Mouse (Mus musculus): ENCODE data around the gene Il9. TPM values are rescaled to one million over a fixed set of nuclear protein-coding genes. Genes with fewer than 3 reads are reported as not detected.

Gene Il9
- polyA plus RNA-seq, 1 experiment from 2014 or later: not detected

DNA sequence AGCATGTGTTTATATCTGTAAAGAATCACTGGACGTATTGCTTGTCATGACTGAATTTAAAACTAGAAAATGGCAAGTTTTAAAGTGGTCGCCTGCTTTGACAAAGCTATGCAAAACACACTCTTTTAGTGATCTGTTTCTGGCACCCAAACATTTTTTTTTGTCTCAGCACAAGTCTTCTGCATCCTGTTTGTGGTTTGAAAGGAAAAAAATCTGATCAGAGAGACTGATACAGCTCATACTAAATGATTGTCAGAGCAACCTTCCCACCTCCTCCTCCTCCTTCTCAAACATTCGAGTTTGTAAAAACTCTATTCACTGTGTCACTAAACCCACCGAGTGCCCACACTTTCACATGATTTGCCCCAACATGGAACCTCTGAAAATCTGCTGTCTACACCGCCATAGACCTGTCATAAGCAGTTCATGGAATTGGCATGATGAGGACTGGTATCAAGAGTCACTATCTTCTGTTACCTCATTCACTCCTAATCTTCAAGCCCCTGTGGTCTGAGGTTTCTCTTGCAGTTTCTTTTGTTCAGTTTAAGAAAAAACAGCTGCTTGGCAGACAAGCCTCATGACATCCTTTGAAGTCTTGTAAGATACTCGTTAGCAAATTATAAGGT lies 24.9 kb upstream of the Il9 start:
- no peaks in the 10 kb centered on the region for H3K4me1 ChIP-seq
- no peak overlapping the region for H3K4me2 ChIP-seq (replicated peaks)
- ATAC-seq (ENCODE audit: low FRiP score, low read depth): no peak
- H3K27me3 ChIP-seq: no peaks in the 10 kb centered on the region
- no peak overlapping the region for H3K9ac ChIP-seq (replicated peaks)
- H3K36me3 ChIP-seq: no peaks in the 10 kb centered on the region
- 0 out of 2 replicates have a peak, but pooled peaks cover 4% of the 10 kb centered on the region for H3K9me3 ChIP-seq
- H3K4me3 ChIP-seq: no peak overlapping the region
- no peak overlapping the region for H3K27ac ChIP-seq (replicated peaks)
- WGBS: 84% methylated on average over 6 of the region's 6 CpGs

DNA sequence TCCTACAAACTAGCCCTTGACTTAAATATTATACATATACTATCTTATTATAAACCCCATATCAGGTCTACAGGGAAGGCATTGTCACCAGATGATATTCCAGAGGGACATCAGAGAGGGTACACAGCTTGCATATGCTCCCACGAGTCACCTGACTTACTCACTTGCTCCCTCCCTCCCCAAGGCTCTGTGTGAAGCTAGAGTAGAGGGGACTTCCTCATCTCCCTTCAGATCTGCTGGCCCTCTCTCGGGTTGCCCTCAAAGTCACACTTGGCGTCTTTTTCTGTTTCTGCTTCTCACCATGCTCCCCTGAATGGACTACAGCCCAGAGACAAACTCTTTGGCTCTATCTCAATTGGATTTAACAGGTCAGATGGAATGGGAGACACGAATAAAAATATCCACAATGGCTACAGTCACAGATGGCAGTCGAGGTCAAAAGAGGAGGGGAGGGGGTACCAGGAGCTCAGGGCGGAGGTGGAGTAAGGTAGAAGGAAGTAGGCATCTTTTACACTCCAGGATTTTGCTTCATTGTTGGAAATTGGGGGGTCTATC lies 19.9 kb upstream of the Il9 start:
- H3K4me2 ChIP-seq (replicated peaks): no peak overlapping the region
- H3K9me3 ChIP-seq: no peaks in the 10 kb centered on the region
- no peak for ATAC-seq (ENCODE audit: low FRiP score, low read depth)
- no peak overlapping the region for H3K27ac ChIP-seq (replicated peaks)
- WGBS: 71% methylated on average over 6 of the region's 6 CpGs
- H3K4me3 ChIP-seq: no peak overlapping the region
- H3K4me1 ChIP-seq: no peaks in the 10 kb centered on the region
- H3K36me3 ChIP-seq: no peaks in the 10 kb centered on the region
- H3K27me3 ChIP-seq: no peaks in the 10 kb centered on the region
- no peak overlapping the region for H3K9ac ChIP-seq (replicated peaks)

DNA sequence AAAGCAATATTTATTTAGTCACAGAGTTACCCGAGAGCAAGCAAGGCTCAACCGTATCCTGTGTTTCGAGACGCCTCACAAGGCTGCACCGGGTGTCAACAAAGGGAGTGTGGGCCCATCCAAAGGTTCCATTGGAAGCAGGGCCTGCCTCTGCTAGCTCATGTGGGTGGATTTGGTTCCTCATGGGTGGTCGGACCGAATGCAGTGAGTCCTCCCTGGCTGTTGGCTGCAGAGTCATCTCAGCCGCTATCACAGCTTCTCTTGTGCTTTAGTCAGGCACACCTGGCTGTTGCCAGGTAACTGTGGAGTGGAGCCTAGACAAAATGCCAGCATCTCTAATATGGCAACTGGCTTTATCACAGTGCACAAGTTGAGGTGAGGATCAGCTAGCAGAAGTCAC lies 18.6 kb upstream of the Il9 start:
- Histone ChIP-seq H3K27me3 (no peaks in the 10 kb centered on the region), H3K27ac (replicated peaks) (no peak overlapping the region), H3K4me1 (no peaks in the 10 kb centered on the region), H3K36me3 (no peaks in the 10 kb centered on the region), H3K4me3 (no peak overlapping the region), H3K9me3 (no peaks in the 10 kb centered on the region), H3K9ac (replicated peaks) (no peak overlapping the region), H3K4me2 (replicated peaks) (no peak overlapping the region)
- 83% methylated on average over 8 of the region's 8 CpGs for WGBS
- ATAC-seq (ENCODE audit: low FRiP score, low read depth): no peak

DNA sequence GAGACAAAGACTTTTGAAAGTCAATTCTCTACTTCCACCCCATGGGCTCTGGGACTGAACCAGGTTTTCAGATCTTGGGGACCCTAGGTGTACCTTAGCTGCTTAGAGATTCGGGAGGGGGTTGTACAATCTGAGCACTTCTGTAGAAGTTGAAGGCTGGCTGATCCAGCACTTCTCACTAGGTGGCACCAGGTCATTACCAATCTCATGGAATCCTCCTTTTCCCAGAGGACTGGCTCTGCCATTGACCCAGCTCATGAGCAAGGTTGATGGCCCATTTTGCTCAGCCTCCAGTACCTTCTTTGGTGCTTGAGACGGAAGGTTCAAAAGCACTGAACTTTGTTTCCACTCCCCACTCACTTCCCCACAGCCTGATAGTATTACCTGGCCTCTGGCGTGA lies 18.1 kb upstream of the Il9 start:
- ATAC-seq (ENCODE audit: low FRiP score, low read depth): no peak

DNA sequence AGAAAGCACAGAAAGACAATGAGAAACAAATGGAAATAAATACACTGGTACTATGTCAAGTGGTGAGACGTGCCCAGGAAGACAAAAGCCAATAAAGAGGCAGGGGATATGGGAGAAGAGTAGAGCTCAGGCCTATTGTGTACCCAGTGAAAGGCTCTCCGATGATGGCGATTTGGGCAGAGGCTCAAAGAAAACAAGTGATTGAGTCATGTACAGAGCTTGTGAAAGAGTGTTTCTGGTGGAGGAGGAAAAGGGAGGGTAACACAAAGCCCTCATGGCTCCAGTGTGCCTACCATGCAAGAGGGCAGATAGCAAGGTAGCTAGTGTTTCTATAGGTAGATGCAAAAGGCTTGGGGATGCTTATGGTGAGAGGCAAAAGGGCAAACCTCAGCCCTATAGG lies 12.4 kb upstream of the Il9 start:
- no peak overlapping the region for H3K4me3 ChIP-seq
- H3K27me3 ChIP-seq: no peaks in the 10 kb centered on the region
- H3K9ac ChIP-seq (replicated peaks): no peak overlapping the region
- 39% methylated on average over 3 of the region's 3 CpGs for WGBS
- H3K4me1 ChIP-seq: 0 out of 2 replicates have a peak, but pooled peaks cover 3% of the 10 kb centered on the region
- ATAC-seq (ENCODE audit: low FRiP score, low read depth): no peak
- H3K4me2 ChIP-seq (replicated peaks): no peak overlapping the region
- no peak overlapping the region for H3K27ac ChIP-seq (replicated peaks)
- no peaks in the 10 kb centered on the region for H3K36me3 ChIP-seq
- H3K9me3 ChIP-seq: no peaks in the 10 kb centered on the region

More for the DNA sequence above, 18.1 kb upstream of the Il9 start:
- Histone ChIP-seq H3K9me3 (no peaks in the 10 kb centered on the region), H3K4me3 (no peak overlapping the region), H3K9ac (replicated peaks) (no peak overlapping the region), H3K4me2 (replicated peaks) (no peak overlapping the region), H3K27ac (replicated peaks) (no peak overlapping the region), H3K4me1 (no peaks in the 10 kb centered on the region), H3K27me3 (no peaks in the 10 kb centered on the region), H3K36me3 (no peaks in the 10 kb centered on the region)
- WGBS: 81% methylated on average over 3 of the region's 3 CpGs

DNA sequence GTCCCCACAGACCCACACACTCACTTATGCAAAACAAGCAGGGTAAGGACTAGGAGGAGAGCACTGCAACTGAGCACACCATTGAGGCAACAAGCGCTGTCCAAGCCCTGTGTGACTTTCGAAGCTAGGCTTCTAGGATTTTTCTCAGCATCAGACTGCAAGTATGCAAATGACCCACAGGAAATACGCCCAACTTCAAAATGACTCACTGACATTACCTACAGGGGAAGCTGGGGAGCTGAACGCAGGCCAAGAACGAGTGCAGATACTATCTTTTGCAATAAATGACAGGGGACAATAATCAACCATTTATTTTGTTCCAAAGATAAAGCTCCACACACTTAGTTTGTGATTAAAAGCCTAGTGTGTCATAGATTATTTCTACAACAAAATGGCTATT lies 6.0 kb upstream of the Il9 start:
- Histone ChIP-seq H3K4me3 (no peak overlapping the region), H3K27ac (replicated peaks) (no peak overlapping the region), H3K9me3 (no peaks in the 10 kb centered on the region), H3K4me2 (replicated peaks) (no peak overlapping the region), H3K36me3 (no peaks in the 10 kb centered on the region), H3K9ac (replicated peaks) (no peak overlapping the region), H3K4me1 (no peaks in the 10 kb centered on the region), H3K27me3 (no peaks in the 10 kb centered on the region)
- ATAC-seq (ENCODE audit: low FRiP score, low read depth): no peak
- 72% methylated on average over 5 of the region's 5 CpGs for WGBS

DNA sequence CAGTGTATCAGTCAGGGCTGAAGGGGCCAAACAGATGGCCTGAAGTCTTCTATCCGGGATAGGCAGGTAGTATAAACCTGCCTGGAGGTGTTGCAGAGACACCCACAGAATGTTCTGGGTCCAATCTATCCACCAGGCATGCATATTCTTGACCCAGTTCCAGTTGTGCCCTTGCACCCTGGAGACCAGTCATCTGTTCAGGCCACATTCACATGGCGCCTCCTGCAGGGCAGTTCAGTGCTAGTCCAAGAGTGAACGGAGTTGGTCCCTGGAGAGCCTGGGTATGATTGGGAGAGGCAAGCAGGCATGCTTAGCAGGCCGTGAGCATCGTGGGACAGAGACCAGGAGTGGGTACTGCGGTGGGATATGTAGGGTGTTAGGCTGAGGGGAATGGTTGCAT lies 4.0 kb downstream of the Il9 start:
- no peak for ATAC-seq (ENCODE audit: low FRiP score, low read depth)

DNA sequence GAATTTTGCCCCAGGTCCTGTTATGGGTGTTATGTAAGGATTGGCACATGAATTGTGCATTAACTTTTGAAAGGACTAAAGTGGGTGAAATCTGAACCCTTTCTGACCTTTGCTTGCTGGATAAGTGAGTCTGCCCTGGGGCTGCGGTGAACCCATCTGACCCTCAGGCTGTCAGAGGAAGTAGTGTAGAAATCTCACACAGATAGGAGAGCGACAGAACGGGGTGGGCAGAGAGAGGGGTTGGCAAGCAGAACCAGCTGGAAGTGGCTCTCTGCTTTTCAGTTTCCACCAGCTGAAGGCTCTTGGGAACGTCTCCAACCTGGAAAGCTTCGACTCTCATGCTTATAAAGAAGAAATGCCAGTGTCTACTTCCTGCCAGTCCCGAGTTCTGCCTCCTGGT lies 4.8 kb downstream of the Il9 start:
- H3K27ac ChIP-seq (replicated peaks): no peak overlapping the region
- no peaks in the 10 kb centered on the region for H3K4me1 ChIP-seq
- H3K9ac ChIP-seq (replicated peaks): no peak overlapping the region
- H3K9me3 ChIP-seq: no peaks in the 10 kb centered on the region
- no peaks in the 10 kb centered on the region for H3K36me3 ChIP-seq
- no peak overlapping the region for H3K4me3 ChIP-seq
- 67% methylated on average over 6 of the region's 6 CpGs for WGBS
- H3K4me2 ChIP-seq (replicated peaks): no peak overlapping the region
- ATAC-seq (ENCODE audit: low FRiP score, low read depth): no peak
- peaks cover 6% of the 10 kb centered on the region; the same call in 1 of the 2 replicates for H3K27me3 ChIP-seq

More for the DNA sequence above, 4.0 kb downstream of the Il9 start:
- Histone ChIP-seq H3K9ac (replicated peaks) (no peak overlapping the region), H3K4me1 (no peaks in the 10 kb centered on the region), H3K4me2 (replicated peaks) (no peak overlapping the region), H3K27ac (replicated peaks) (no peak overlapping the region), H3K4me3 (no peak overlapping the region), H3K9me3 (no peaks in the 10 kb centered on the region), H3K27me3 (0 out of 2 replicates have a peak, but pooled peaks cover under 1% of the 10 kb centered on the region), H3K36me3 (no peaks in the 10 kb centered on the region)
- WGBS: 80% methylated on average over 6 of the region's 6 CpGs

DNA sequence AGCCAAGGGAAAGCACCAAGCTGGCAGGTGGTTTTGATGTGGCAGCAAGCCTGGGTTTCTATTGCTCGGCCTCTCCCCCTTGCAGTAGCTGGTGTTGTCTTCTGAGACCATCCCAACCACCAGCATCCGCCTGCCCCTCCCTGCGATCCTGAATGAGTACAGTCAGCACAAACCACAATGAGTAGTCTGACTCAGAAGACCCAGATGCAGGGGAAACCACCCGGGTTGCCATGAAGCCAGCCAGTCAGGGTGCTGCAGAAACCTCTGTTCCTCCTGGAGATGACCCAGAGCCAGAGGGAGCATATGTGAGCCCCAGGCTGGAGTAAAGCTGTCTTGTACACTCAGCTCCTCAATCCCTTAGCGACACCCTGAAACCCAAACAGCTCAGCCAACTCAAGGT lies 5.3 kb downstream of the Il9 start:
- H3K27ac ChIP-seq (replicated peaks): no peak overlapping the region
- H3K27me3 ChIP-seq: peaks cover 6% of the 10 kb centered on the region; the same call in 1 of the 2 replicates
- no peak overlapping the region for H3K4me3 ChIP-seq
- no peaks in the 10 kb centered on the region for H3K36me3 ChIP-seq
- no peak overlapping the region for H3K4me2 ChIP-seq (replicated peaks)
- no peaks in the 10 kb centered on the region for H3K4me1 ChIP-seq
- 83% methylated on average over 5 of the region's 5 CpGs for WGBS
- no peak for ATAC-seq (ENCODE audit: low FRiP score, low read depth)
- H3K9me3 ChIP-seq: no peaks in the 10 kb centered on the region
- H3K9ac ChIP-seq (replicated peaks): no peak overlapping the region

DNA sequence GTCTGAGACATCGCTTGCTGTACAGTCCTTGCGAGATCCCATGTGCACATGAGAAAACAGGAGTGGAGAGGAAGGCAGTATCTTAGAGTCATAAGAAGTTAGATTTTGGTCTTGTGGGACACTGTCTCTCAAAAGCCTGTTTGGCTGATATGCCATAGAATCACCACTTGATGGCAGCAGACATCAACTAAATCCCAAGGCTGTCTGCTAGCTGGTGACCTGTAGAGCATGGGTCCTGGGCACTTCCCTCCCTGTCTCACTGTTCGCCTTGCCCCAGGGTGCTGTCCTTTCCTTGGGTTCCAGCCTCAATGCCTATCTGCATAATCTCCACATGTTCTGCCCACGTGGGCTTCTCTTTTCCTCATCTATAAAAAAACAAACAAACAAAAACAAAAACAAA lies 6.7 kb downstream of the Il9 start:
- Histone ChIP-seq H3K36me3 (no peaks in the 10 kb centered on the region), H3K4me2 (replicated peaks) (no peak overlapping the region), H3K9ac (replicated peaks) (no peak overlapping the region), H3K27me3 (peaks cover 6% of the 10 kb centered on the region; the same call in 1 of the 2 replicates), H3K4me3 (no peak overlapping the region), H3K27ac (replicated peaks) (no peak overlapping the region), H3K9me3 (no peaks in the 10 kb centered on the region), H3K4me1 (no peaks in the 10 kb centered on the region)
- 35% methylated on average over 4 of the region's 4 CpGs for WGBS
- ATAC-seq (ENCODE audit: low FRiP score, low read depth): peak; percentile 34; the same call in 1 of the 2 replicates

DNA sequence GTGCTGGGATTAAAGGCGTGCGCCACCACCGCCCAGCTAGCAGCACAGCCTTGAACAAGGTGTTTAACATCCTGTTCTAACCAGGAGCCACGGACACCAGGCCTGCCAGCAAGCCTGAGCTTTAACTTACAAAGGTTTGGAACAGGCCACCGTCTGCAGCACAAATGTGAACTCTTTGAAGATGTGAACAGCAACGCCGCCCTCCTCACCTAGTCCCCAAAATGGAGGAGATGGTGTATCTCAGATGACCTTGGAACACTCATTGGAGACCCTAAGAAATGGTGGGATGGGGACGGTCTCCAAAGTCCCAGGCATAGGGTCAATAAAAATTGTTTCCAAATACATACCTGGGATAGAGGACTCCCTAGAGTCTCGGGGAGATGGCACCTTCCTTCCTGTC lies 9.4 kb downstream of the Il9 start:
- Histone ChIP-seq H3K9me3 (no peaks in the 10 kb centered on the region), H3K36me3 (no peaks in the 10 kb centered on the region), H3K9ac (replicated peaks) (no peak overlapping the region), H3K27me3 (peaks cover 6% of the 10 kb centered on the region; the same call in 1 of the 2 replicates), H3K27ac (replicated peaks) (no peak overlapping the region), H3K4me2 (replicated peaks) (no peak overlapping the region), H3K4me3 (no peak overlapping the region), H3K4me1 (no peaks in the 10 kb centered on the region)
- ATAC-seq (ENCODE audit: low FRiP score, low read depth): no peak
- 93% methylated on average over 9 of the region's 9 CpGs for WGBS

DNA sequence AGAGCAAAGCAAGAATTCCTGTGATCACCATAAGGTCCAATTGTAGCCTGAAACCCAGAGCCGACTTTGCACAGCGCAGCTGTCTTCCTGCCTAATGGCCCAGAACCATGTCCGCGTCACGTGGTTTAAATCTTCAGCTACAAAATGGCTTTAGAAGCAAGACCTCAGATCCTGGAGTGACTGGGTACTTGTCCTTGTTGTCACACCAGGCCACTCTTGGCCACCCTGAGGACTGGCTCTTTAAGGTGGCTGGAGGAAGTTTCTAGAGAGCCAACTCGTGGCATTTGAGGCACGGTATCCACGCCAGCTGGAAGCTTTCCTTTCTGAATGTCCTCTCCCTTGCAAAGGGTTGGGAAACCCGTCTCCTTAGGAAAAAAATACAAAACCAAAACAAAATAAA lies 10.1 kb downstream of the Il9 start:
- H3K27me3 ChIP-seq: peaks cover 6% of the 10 kb centered on the region; the same call in 1 of the 2 replicates
- H3K4me3 ChIP-seq: no peak overlapping the region
- H3K36me3 ChIP-seq: no peaks in the 10 kb centered on the region
- 77% methylated on average over 9 of the region's 9 CpGs for WGBS
- H3K4me2 ChIP-seq (replicated peaks): no peak overlapping the region
- H3K4me1 ChIP-seq: no peaks in the 10 kb centered on the region
- H3K27ac ChIP-seq (replicated peaks): no peak overlapping the region
- H3K9me3 ChIP-seq: no peaks in the 10 kb centered on the region
- H3K9ac ChIP-seq (replicated peaks): no peak overlapping the region
- ATAC-seq (ENCODE audit: low FRiP score, low read depth): no peak

DNA sequence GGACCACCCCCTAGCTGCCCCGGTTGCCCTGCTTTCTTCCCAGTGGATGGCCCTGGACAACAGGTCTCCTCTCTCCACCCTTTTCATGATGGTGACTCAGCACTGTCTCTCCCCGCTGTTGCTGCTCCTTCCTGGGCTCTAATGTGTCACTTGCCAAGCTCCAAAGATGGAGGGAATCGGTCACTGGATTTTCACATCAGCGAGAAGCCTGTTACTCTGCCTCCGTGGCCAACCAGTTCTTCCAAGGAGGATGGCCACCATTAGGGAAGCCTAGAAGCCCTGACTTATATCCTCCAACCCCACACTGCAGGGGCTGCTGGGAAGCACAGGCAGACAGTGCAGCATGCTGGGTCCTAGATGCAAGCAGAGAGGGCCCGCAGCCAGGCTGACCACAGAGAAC lies 10.8 kb downstream of the Il9 start:
- Histone ChIP-seq H3K9me3 (no peaks in the 10 kb centered on the region), H3K36me3 (no peaks in the 10 kb centered on the region), H3K9ac (replicated peaks) (no peak overlapping the region), H3K4me1 (no peaks in the 10 kb centered on the region), H3K27me3 (peaks cover 6% of the 10 kb centered on the region; the same call in 1 of the 2 replicates), H3K27ac (replicated peaks) (no peak overlapping the region), H3K4me3 (no peak overlapping the region), H3K4me2 (replicated peaks) (no peak overlapping the region)
- ATAC-seq (ENCODE audit: low FRiP score, low read depth): no peak
- WGBS: 91% methylated on average over 6 of the region's 6 CpGs
